Mouse (Mus musculus) activated CD4-positive, CD25-positive, alpha-beta regulatory T cell, adult 4 months (primary cell): ENCODE results near the gene Wasf3. TPM values are rescaled to one million over a fixed set of nuclear protein-coding genes. Genes with fewer than 3 reads are reported as not detected.
"Not testable (repeated sequence)": the region's sequence is repeated elsewhere in the genome, so short reads cannot be mapped to it uniquely, and the experiment has no call there.

Source experiments
- ATAC-seq: one replicate; pipeline ENCODE4 v1.8.0; 2017
- polyA plus RNA-seq, 2 experiments: library from polyadenylated mRNA; unstranded; fragments of 100-300 nt; shearing (Covaris generic); gene quantifications; one replicate each; pipeline ENCODE4 v1.2.1; 2017

Wasf3 gene
- not detected for polyA plus RNA-seq

DNA sequence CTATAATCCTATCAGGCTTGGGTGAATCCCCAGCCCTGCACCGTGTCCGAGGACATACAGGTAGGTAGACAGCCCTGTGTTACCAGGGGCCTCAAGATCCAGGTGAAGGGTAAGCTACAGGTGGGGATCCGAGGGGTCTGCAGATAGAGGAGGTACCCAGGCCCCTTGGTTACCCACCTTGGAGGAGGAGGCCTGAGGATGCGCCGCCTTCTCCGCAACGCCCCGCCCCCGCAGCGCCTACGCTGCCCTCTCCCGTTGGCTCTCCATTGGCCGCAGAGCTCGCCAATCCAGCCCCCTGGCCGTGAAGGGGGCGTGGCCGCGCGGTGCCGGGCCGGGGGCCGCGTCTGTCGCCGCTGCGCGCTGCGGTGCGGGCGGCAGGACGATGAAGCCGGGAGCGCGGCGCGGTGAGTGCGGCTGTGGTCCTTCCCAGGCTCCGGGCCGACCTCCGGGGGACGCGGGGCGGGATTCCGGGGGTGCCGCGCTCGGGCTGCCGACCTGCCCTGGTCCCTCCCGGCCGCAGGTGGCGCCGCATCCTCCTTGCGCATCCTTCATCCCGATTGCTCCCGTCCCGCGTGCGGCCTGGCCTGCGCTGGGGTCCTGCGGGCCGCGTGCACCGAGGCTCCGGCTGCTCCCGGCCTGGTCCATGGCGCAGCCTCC is at the start of gene Wasf3:
Gene Wasf3, plus strand, starts transcription at position 51 of the 657 bp plus-strand sequence.
- no peak for ATAC-seq

DNA sequence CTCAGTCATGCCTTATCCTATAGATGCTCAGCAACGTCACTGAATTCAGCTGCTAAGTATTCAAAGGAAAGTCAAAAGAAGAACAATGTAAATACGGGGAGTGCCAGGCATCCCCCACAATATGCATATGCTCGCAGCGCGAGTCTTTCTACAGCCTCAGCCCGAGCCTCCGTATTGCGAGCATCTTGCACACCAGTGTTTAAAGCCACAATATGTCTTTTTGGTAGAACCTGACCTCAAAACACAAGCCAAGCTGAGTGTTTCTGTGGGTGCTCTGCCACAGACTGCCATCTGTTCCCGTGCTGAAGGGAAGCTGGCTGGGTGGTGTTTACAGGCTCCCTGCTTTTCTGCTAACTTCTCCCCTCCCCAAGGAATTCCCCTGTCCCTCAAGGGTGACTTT is 46.7 kb upstream of the Wasf3 start:
- ATAC-seq = no peak

DNA sequence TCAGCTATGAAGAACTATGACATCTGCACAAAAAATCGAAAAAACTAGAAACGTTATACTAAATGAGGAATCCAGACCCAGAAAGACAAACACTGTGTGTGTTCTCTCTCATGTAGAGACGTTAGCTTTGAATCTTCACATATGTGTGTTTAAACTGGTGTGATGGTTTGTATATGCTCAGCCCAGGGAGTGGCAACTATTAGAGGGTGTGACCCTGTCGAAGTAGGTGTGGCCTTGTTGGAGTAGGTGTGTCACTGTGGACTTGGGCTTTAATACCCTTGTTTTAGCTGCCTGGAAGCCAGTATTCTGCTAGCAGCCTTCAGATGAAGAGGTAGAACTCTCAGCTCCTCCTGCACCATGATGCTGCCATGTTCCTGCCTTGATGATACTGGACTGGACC is 44.7 kb upstream of the Wasf3 start:
- no peak for ATAC-seq

DNA sequence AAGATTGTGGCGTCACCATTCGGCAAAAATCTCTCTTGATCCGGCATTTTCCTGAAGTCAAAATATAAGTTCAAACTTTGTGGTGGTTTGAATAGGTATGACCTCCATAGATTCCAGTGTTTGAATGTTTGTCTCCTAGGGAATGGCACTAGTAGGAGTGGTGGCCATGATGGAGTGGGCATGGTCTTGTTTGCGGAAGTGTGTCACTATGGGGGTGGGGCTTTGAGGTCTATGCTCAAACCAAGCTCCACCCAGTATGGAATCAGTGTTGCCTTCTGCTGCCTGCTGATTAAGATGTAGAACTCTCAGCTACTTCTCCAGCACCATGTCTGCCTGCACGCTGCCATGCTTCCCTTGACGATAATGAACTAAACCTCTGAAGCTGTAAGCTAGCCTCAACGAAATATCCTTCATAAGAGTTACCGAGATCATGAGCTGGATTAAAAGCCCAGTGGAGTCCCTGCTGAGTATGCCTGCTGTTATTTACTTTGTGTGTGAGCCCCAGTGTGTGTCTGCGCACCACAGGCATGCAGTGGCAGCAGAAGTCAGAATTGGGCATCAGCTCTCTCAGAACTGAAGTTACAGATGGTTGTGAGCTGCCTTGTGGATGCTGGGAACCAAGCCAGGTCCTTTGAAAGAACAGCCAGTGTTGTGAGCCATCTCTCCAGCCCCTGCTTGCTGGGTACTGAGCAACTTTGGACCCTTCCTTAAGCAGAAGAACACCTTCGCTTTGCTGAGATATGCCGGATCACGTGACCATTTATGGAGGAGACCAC is 39.7 kb upstream of the Wasf3 start:
- ATAC-seq = no peak

DNA sequence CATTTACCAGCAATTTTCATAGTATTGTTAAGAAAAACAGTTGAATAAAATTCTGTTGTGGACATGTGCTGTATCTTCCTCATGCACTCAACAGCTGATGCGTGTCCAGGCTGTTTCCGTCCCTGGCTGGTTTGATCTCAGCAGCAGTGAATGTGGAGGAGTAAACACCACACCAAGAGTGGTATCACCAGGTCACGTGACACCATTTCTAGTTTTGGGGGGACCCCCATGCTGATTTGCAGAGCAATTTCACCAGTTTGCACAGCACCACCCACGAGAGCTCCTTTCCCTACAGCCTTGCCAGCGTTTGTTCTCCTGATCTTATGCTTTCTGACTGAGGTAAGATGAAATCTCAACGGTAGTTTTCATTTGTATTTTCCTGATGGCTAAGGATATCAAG is 37.7 kb upstream of the Wasf3 start:
- no peak for ATAC-seq

DNA sequence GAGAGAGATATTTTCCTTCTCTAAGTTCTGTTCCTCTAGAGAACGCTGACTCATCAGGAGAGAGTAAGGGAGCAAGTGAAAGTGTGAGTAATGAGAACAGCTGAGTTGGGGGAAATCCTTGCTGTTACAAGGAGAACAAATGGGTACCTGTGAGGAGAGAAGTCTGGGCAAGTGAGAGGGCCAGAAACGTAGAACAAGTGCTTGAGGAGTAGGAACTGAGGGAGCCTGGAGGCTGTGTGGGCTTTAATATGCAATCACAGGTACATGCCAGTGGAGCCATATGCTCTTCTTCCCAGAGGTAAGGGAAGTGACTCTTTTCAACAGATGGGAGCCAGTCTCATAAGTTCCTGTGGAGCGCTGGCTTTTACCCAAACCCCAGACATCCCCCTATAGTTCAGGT is 35.6 kb upstream of the Wasf3 start:
- ATAC-seq = no peak

DNA sequence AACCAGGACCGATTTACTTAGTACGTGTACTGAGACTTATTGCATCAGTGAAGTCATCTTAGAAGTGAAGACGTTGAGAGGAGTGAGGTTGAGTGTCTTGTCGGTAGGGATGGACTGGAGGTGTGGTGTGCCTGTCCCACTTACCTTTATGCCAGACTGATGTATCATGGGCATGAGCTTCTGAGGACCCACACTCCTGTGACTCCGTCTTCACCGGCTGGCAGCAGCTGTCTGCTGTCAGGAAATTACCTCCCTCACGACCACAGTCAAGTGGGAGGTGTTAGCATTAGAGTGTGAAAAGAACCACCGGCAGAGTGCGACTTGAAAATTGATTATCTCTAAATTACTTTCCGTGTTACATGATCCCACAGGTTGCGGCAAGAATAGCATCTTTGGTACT is 34.0 kb upstream of the Wasf3 start:
- no peak for ATAC-seq

DNA sequence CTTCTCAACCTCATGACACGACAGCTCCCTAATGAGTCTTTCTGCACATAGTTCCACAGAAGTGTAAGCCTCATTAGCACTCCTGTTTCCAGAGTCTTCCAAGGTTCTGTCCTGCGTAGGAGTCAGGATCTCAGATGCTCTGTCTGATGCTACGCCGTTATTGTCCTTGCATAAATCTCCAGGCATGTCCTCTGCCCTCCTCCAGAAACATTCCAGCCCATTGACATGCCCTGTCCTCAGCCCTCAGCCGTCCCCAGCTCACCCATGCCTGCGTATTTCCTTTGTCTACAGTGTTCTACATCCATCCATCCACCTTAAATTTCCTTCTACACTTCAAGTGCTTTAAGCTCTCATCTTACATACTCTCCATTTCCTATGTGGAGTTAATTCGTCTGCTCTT is 32.8 kb upstream of the Wasf3 start:
- no peak for ATAC-seq

DNA sequence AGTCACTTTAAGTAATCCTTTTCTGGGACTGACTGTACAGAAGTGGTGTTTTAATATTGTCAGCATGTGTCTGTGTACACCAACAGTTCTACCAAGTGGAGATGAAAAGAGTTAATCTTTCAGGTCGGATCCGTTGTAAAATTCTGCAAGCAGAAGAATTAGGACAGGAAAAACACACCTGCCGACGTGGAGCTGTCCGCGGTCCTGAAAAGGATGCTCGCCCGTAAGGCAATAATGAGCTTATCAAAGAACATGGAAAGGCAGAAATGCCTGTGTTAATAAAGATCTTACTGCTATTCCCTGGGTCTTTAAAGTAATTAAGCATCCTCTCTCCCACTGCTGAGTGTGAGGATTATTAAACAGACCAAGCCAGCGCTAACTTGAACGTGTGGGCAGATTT is 24.4 kb upstream of the Wasf3 start:
- ATAC-seq = no peak

DNA sequence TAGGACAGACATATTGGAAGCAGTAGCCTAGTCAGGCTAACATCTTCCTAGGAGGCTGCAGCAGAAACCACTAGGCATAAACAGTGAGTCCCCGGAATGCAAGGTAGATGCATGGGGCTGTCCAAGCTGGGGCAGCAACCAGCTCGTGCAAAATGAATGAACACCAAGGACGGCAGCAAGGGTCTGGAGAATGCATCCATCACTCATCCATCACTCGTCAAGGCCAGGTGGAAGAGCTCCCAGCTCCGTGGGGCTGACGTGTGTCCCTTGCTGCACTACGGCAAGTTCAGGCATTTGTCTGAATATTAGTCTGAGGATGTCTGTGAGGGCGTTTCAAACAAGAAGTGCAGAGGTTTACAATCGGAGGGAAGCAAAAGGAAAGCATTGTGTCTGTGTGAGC is 22.1 kb upstream of the Wasf3 start:
- no peak for ATAC-seq

DNA sequence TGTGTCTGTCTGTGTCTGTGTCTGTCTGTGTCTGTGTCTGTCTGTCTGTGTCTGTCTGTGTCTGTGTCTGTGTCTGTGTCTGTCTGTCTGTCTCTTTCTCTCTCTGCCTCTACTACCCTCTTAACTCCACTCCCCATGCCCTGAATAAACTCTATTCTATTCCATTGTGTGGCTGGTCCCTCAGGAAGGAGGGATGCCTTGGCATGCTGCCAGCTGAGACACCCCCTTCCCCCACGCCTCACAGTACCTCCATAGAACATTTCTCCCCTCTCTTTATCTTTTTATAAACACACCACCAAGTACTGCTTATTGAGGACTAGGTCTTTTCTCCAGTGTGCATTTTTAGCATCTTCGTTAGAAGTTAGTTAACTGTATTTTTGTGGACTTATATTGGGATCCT is 16.4 kb upstream of the Wasf3 start:
- no peak for ATAC-seq

DNA sequence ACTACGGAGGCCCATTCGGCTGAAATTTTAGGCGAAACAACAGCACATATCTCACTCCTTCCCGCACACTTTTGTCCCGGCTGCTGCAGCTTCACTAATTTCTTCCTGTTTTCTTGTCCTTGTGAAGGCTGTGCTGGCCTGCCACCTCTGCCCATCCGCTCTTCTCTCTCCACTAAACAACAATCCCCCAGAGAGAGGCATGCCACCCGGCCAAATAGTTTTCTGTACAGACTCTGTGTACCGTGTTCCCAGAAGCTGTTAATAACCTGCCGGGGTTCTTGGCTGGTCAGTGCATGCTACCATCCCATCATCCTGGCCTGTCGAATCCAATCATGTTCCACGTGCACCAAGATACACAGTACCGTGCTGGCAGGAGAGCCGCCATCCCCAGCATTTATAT is 15.8 kb upstream of the Wasf3 start:
- no peak for ATAC-seq

DNA sequence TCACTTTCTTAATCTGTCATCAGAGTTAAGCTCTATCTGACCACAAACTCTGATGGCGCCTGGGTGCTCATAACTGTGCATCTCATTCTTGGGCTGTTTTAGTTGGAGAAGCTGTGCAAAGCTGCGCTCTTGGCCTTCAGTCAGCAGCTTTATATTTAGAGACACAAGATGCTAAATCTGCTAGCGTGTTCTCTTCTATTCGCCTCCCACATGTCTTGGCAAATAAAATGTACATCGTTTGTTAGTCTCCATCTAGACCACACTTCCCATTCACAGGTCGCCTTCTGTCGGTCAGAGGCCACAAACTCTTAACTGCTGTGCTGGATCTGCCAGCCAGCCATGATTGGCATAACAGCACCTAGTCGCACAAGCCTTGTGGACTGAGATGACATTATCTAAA is 14.0 kb upstream of the Wasf3 start:
- no peak for ATAC-seq

DNA sequence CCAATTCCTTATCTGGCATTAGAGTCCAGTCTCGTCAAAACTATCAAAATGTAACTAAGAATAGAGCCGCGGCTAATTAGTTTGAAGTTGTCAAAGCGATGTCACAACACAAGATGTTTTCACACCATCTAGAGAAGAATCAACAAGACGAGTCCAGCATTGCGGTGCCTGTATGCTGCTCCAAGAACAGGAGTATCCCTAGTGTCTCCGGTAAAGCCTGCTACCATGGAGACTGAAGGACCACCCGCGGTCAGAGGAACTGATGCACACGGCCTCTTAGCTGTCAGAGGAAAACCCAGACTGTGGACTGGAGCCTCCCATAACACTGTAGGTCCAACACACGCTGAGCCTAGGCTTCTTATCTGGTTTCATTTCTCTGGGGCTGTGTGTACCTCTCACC is 11.5 kb upstream of the Wasf3 start:
- no peak for ATAC-seq

DNA sequence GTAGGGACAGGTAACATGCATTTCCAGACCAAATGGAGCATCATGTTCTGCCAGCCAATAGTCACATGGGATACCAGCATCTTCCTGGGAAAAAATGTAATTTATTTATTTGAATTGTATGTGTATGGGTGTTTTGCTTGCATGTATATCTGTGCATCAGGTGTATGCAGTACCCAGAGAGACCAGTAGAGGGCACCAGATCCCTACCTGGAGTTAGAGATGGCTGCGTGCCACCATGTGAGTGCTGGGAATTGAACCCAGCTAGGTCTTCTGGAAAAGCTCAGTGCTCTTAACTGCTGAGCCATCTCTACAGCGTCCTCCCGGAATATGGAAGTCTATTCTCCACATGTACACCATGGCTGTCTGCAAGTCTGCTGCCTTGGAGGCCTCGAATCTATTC is 8.2 kb upstream of the Wasf3 start:
- ATAC-seq = no peak

DNA sequence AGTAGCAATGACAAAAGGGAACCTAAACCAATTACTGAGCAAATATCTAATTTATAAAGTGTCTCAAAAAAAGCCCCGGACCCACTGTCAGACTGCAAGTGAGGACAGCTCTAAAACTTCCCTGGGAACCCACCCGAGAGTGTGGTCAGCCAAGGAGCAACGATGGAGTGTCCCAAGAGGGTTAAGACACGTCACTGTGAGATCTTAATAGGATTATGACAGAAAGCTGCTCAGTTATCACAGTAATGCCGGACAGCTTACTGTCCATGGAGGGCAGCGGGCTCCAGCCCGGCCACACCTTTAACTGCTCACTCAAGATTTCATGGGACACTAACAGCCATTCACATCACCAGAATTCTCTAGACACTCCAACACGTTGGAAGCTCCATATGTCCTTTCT is 4.7 kb upstream of the Wasf3 start:
- no peak for ATAC-seq

DNA sequence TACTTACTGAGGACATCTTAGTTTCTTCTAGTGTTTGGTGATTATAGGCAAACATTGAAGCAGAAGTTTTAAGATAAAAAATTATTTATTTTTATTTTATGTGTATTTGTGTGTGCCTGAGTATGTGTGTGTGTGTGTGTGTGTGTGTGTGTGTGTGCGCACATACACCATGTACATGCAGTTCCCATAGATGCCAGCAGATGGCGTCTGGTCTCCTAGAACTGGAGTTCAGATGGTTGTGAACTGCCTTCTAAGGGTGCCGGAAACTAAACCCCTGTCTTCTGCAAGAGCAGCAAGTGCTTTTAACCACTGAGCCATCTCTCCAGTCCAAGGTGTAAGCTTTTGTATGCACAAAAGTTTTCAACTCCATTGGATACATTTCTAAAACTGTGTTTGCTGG is 2.5 kb upstream of the Wasf3 start:
- ATAC-seq = no peak

DNA sequence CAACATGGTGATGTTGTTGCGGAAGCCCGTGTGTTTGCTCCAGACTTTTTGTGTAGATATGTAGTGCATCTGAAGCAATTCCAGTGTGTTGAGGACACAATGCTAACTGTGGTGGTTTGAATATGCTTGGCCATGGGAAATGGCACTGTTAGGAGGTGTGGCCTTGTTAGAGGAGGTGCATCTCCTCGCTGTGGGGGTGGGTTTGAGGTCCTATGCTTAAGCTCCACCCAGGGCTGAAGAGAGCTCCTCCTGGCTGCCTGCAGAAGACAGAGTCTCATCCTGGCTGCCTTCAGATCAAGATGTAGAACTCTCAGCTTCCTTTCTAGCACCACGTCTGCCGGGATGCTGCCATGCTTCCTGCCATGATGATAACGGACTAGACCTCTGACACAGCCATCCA is 1.4 kb upstream of the Wasf3 start:
- ATAC-seq = no peak

DNA sequence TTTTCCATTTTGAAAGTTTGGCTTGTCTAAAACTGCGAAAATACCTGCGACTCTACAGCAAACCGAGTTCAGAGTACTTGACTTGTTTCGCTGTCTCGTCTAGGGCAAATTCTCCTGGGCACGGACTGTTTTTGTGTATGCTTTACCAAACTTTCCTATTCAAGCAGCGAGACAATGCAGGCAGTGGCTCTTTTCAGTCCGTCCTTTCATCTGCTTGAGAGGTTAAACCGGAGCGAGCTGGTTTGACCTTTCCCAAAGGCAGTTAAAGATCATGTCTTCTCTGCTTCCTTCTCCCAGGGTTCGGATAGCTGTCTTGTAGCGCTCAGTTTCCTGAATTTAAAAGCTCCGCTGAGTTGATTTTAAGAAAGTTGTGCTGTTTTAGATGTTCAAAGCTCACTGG is 1.2 kb downstream of the Wasf3 start:
- no peak for ATAC-seq

DNA sequence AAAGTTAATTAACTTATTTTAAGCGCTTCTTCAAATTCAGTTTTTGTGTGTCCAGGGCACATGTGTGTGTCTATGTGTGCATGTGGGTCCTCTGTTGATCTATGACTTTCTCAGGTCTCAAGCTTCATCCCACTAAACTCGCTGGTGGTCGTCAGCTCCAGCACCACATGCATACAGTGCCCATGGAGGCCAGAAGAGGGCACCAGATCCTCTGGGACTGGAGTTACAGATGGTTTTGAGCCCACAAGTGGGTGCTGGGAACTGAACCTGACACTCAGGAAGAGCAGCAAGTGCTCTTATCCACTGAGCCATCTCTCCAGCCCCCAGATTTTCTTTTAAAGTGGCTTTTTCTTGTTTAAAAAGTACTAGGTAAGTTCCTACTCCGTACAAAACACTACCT is 2.1 kb downstream of the Wasf3 start:
- ATAC-seq = no peak

DNA sequence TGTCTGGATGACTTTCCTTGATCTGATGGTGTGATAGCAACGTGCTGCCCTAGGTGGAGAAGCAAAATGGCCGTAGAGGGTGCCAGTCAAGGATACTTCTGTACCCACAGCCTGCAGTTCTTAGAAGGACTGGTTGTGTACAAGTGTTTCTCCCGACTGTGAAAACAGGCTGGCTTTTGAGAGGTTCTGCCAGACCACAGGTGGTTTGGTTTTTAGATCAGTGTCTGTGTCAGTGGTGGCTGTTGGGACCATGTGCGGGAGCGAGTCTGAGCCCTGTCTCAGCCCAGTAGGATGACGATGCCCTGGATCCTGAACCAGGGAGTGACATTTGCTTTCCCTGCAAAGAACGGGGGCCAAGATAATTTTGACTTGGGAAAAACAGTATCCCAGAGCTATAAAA is 9.8 kb downstream of the Wasf3 start:
- ATAC-seq = no peak

DNA sequence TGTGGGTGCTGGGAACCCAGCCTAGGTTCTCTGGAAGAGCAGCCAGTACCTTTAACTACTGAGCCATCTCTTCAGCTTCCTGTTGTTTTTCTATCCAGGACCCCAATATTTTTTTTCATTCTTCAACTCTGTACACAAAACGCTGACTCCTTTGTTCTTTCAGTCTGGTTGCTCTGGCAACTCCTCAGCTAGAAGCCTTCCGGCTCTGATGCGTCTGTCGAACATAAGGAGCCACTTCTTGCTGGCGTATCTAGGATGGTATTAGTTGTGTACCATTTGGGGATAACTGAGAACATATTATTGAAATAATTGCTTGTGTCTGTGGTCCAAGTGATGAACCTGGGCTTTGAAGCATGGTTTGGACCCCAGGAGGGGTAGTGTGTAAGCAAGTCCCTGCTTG is 12.5 kb downstream of the Wasf3 start:
- no peak for ATAC-seq

DNA sequence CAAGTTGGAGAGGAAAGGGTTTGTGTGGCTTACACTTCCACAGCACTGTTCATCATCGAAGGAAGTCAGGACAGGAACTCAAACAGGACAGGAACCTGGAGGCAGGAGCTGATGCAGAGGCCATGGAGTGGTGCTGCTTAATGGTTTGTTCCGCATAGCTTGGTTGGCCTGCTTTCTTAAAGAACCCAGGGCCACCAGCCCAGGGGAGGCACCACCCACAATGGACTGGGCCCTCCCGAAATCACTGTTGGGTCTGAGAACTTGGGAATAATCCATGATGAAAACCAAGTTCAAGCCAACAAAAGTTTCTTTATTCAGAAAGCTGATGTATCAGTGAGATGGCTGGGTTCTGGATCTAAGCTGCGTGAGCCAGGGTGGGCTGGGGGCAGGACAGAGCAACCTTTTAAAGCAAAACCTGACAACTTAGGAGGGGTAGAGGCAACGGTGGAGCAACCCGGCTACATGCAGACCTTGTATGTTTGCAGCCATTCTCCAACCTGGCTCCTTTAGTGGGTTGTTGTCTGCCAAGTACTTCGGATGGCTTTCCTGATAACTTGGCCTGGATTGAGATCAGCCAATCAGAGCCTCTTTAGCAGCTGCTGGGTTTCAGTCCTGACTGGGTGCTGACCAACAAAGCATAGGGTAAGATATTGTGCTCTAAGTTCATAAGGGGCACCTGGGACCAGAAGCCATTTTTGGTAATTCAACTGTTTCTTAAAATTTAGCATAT is 13.8 kb downstream of the Wasf3 start:
- ATAC-seq = no peak

DNA sequence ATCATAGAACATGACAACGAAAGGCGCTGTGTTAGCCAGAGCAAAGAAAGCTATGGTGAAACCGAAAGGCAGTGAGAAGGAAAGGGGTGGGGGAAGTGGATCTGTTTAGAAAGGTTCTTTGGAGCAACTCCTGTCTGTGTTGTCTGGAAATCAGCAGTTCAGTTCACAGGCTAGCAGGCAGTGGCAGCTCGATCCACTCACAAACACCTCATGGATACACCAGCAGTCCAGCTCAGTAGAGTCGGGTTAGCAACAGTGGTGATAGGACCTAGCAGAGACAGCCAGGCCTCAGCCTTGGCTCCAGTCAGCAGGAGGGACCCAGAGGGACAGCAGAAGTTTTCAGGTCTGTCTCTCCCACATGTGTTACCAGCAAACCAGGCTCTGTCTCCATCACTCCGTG is 16.2 kb downstream of the Wasf3 start:
- ATAC-seq = not testable (repeated sequence)
